Mouse (Mus musculus) heart, embryonic 12.5 days (tissue): Measurements from ENCODE around the gene Map2. TPM values are rescaled to one million over a fixed set of nuclear protein-coding genes. Genes with fewer than 3 reads are reported as not detected.

ENCODE experiments used
- ATAC-seq: fragments of 200-750 bp; cut with Nextera tagmentation; 2 replicates; pipeline ENCODE4 v1.8.0; 2017; ENCODE audit warnings: moderate TSS enrichment, moderate library complexity; ENCODE audit not compliant: insufficient number of reproducible peaks, low FRiP score
- H3K27ac ChIP-seq: fragments of 300-500 bp; sonication (generic); 2 replicates; pipeline ENCODE4 v1.5.1; 2016; ENCODE audit warnings: mild to moderate bottlenecking, moderate library complexity; ENCODE audit not compliant: poor library complexity, severe bottlenecking
- H3K27me3 ChIP-seq: fragments of 300-500 bp; sonication (generic); replicated peaks from 2 replicates; pipeline ENCODE4 v1.6.1; 2016; ENCODE audit warnings: mild to moderate bottlenecking, moderate library complexity
- H3K36me3 ChIP-seq: fragments of 300-500 bp; sonication (generic); 2 replicates; pipeline ENCODE4 v1.6.1; 2016; ENCODE audit warnings: mild to moderate bottlenecking, moderate library complexity
- H3K4me1 ChIP-seq: fragments of 300-500 bp; sonication (generic); replicated peaks from 2 replicates; pipeline ENCODE4 v1.6.1; 2016; ENCODE audit warnings: mild to moderate bottlenecking
- H3K4me2 ChIP-seq: fragments of 300-500 bp; sonication (generic); 2 replicates; pipeline ENCODE4 v1.6.1; 2016; ENCODE audit warnings: mild to moderate bottlenecking, moderate library complexity
- H3K4me3 ChIP-seq: fragments of 300-500 bp; sonication (generic); 2 replicates; pipeline ENCODE4 v1.5.1; 2016; ENCODE audit warnings: mild to moderate bottlenecking
- H3K9ac ChIP-seq: fragments of 300-500 bp; sonication (generic); 2 replicates; pipeline ENCODE4 v1.6.1; 2016; ENCODE audit warnings: mild to moderate bottlenecking, moderate library complexity
- H3K9me3 ChIP-seq: fragments of 300-500 bp; sonication (generic); replicated peaks from 2 replicates; pipeline ENCODE4 v1.6.1; 2016; ENCODE audit warnings: mild to moderate bottlenecking, moderate library complexity
- WGBS: fragments of 180-500 bp; shearing (Covaris S2); methylation state at CpG from one replicate; pipeline ENCODE4 v1.1.7; 2016; 5-methylcytosine and 5-hydroxymethylcytosine counted together
- polyA plus RNA-seq: library from polyadenylated mRNA; unstranded; fragments of >200 nt; fragmentation: Nextera tagmentation; extraction: Ambion mirVana; gene quantifications from 2 replicates; pipeline ENCODE4 v1.2.1, GENCODE M21; 2016

The Map2 gene
- polyA plus RNA-seq, 1 experiment from 2014 or later: 3.9 TPM

DNA sequence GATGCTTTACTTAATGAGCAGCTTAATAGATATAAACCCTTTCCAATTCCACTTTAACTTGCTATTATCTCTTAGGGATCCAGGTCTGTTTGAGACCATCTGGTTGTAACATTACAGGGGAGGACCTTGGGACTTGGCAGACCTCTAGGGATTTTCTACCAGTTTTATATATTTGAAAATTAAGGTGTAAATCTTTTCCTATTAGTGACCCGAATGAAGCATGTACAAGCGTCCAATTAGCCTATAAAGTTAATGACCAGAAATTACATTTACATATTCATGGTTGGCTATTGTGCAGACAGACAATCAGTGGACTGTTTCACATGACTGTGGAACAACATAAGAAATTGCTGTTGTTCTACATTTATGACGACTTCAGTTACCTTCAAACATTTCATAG, 88.1 kb downstream of the Map2 start:
- no peaks in the 10 kb centered on the region for H3K27me3 ChIP-seq
- no peaks in the 10 kb centered on the region for H3K36me3 ChIP-seq
- no peaks in the 10 kb centered on the region for H3K4me1 ChIP-seq
- no peak overlapping the region for H3K4me2 ChIP-seq
- no peak overlapping the region for H3K4me3 ChIP-seq
- no peak for ATAC-seq
- WGBS: 76% methylated on average over 3 of the region's 3 CpGs
- no peaks in the 10 kb centered on the region for H3K9me3 ChIP-seq
- no peak overlapping the region for H3K9ac ChIP-seq
- no peak overlapping the region for H3K27ac ChIP-seq

DNA sequence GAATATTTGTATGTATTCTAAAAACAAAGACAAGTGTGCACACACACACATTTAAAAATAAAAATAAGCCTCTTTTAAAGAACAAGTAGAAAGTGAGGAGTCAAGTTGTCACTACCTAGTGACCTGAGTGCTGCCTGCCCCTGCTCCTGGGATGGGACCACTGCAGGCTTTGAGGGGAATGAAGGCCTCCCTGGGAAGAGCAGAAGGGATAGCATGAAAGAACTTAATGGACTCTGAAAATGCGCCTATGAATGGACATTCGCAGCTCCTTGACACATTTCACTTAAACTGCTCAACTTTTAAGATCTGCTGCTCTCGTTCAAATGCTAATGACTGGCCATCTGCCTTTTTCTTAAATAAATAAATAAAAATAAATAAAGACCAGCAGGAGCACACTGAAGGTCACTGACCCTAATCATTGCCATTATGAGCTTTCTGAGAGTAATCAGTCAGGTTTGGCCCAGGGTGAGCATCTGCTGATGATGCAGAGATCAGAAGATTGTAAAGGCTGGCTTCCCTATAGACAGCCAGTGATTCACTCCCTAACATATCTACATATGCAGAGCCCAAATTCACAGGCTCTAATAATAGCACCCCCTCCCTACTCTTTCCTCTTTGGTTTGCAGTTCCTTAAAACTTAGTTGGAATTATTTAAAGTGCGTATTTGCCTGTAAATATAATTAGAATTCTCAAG, 91.3 kb downstream of the Map2 start:
- Histone ChIP-seq H3K9me3 (no peaks in the 10 kb centered on the region), H3K4me3 (no peak overlapping the region), H3K4me1 (no peaks in the 10 kb centered on the region), H3K27me3 (no peaks in the 10 kb centered on the region), H3K4me2 (no peak overlapping the region), H3K27ac (no peak overlapping the region), H3K36me3 (no peaks in the 10 kb centered on the region), H3K9ac (no peak overlapping the region)
- ATAC-seq: no peak
- WGBS: 55% methylated on average over 4 of the region's 4 CpGs

DNA sequence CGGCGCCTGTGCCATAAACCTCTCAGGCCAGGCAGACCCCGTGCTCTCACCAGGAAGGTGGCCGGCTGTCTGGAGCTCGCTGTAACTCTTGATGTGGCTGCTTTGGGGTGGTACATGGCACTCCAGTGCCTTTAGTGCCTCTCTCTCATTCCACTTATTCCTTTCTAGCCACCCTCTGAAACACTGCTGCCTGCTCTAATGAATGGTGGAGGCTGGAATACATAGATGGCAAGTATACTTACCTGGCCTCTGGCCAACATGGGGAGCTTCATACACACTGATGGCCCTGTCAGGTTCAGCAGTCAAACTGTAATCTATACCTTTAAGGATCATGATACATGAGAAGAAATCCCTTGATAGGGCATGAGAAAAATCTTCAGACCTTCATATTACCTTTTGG, 102.6 kb downstream of the Map2 start:
- H3K27ac ChIP-seq: no peak overlapping the region
- ATAC-seq: no peak
- no peaks in the 10 kb centered on the region for H3K36me3 ChIP-seq
- H3K9me3 ChIP-seq: no peaks in the 10 kb centered on the region
- 0 out of 2 replicates have a peak overlapping the region, but pooled peaks have one; percentile 12 for H3K4me3 ChIP-seq
- H3K27me3 ChIP-seq: no peaks in the 10 kb centered on the region
- WGBS: 71% methylated on average over 5 of the region's 5 CpGs
- H3K4me2 ChIP-seq: no peak overlapping the region
- H3K4me1 ChIP-seq: no peaks in the 10 kb centered on the region
- no peak overlapping the region for H3K9ac ChIP-seq

DNA sequence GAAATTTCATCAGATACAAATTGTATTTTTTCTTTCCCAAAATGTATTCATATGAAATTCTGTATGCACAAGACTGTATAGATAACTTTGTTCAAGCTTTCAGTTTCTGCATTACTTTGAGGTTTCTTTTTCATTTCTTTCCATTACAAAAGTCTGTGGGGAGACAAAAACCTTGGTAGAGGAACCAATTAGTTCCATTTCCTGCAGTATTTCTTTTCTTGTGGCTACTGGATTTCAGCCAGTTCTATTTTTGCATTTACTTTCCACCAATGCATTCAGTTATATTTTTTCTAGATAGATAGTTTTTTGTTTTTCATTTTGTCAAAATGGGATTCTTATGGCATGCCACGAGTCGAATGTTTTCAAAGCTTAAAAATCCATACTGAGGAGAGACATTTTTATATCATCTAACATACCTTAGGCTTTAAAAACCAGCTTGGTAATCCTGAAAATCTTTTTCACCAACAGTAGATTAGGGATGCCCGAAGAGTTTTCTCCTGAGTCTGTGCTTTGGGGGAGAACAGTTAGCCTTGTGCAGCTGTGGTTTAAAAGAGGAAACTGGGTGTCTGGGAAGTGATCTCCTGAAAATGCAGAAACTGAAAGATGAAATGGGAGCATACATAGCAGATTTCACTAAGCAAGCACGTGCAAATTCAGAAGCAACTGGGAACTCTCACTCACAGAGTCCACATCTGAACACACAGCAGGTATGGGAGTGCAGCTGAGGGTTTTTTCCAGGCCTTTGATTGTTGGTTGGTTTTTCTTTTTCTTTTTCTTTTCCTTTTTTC, 104.3 kb downstream of the Map2 start:
- Histone ChIP-seq H3K9me3 (no peaks in the 10 kb centered on the region), H3K9ac (no peak overlapping the region), H3K4me3 (no peak overlapping the region), H3K36me3 (no peaks in the 10 kb centered on the region), H3K27me3 (no peaks in the 10 kb centered on the region), H3K27ac (no peak overlapping the region), H3K4me2 (no peak overlapping the region), H3K4me1 (no peaks in the 10 kb centered on the region)
- WGBS: 61% methylated on average over 4 of the region's 4 CpGs
- ATAC-seq: no peak

DNA sequence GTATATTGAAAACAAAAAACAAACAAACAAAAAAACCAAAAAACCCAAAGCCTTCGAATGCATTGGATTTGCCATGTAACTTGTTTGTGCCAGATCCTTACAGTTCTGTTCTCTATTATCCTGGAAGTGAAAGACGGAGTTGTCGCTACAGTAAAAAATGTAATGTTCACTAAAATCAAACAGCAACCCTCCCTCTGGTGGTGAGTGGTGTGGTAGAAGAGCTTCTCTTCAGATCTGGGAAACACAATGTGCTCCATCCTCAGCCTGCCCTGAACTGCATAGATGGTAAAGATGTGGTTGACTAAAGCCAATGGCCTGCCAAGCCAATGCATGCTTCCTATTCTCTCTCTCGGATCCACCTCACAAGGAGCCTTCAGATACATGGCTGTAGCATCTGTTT, 105.1 kb downstream of the Map2 start:
- H3K4me2 ChIP-seq: no peak overlapping the region
- no peak overlapping the region for H3K9ac ChIP-seq
- 76% methylated on average over 4 of the region's 4 CpGs for WGBS
- ATAC-seq: no peak
- no peak overlapping the region for H3K27ac ChIP-seq
- no peaks in the 10 kb centered on the region for H3K36me3 ChIP-seq
- no peak overlapping the region for H3K4me3 ChIP-seq
- H3K9me3 ChIP-seq: no peaks in the 10 kb centered on the region
- no peaks in the 10 kb centered on the region for H3K4me1 ChIP-seq
- H3K27me3 ChIP-seq: no peaks in the 10 kb centered on the region

DNA sequence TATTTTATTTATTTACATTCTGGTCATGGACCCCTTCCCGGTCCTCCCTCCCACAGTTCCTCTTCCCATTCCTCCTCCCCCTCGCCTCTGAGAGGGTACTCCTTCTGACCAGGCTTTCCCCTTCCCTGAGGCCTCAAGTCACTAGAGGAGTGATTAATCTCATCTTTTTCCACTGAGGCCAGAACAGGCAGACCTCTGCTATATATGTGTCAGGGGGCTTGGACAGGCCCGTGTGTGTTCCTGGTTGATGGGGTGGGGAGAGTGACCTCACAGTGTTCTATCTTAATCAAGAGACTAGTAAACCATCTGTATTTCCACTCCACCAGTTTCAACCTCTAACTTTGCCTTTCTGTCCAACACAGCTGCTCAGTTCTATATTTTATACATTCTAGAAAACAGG, 107.4 kb downstream of the Map2 start:
- Histone ChIP-seq H3K36me3 (no peaks in the 10 kb centered on the region), H3K27me3 (no peaks in the 10 kb centered on the region), H3K4me3 (no peak overlapping the region), H3K9ac (no peak overlapping the region), H3K4me2 (no peak overlapping the region), H3K4me1 (no peaks in the 10 kb centered on the region), H3K27ac (no peak overlapping the region), H3K9me3 (no peaks in the 10 kb centered on the region)
- 57% methylated on average over 3 of the region's 3 CpGs for WGBS
- ATAC-seq: no peak

DNA sequence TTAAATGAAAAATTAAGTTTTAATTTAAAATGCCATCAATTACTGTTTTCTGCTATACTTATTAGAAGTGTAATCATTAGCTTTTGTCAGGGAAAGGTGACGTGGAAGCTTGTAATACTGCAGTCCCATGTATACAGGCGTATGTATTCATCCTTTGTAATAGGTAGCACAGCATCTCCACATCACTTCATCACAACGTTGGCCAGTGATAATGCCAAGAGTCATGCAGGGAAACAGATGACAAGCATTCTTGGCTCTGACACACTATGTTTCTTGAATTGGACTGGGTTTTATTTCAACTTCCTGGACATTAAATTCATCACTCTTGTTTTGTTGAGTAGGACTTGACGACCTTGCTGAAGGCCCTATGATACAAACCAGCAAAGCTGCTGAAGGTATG, 113.9 kb downstream of the Map2 start:
- Histone ChIP-seq H3K4me1 (no peaks in the 10 kb centered on the region), H3K27ac (no peak overlapping the region), H3K36me3 (no peaks in the 10 kb centered on the region), H3K4me2 (no peak overlapping the region), H3K9ac (no peak overlapping the region), H3K9me3 (no peaks in the 10 kb centered on the region), H3K4me3 (no peak overlapping the region), H3K27me3 (no peaks in the 10 kb centered on the region)
- WGBS: 70% methylated on average over 4 of the region's 4 CpGs
- ATAC-seq: no peak

DNA sequence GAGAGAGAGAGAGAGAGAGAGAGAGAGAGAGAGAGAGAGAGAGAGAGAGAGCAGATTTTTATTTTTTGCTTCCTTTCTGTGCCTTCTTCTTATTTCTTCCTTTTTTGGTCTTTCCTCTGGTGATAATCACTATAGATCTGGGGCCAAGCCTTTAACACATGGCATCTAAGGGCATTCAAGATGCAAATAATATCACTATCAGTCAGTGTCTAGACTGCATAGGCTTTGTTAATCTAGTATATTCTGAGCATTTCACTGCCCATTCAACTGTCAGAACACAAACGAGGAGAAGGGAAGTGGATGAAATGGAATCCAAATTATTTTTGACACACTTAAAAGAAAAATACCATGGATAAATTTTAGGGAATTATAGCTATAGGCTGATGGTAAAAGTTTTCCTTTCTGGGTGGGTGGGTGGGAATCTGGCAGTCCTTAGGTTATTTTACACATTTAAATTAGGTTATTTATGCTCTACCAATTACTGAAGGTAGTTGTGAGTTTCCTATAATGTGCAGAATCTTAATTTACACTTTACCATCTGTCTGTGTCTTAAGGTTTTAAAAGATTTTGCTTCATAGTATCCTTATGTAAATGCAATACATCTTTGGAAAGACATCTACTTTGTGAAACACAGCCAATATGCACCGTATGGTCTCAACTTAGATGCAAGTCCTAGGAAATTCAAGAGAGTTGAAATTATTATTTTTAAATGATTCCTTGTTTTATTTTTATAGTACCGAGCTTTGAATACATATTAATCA, 117.2 kb downstream of the Map2 start:
- H3K27ac ChIP-seq: no peak overlapping the region
- no peak overlapping the region for H3K4me3 ChIP-seq
- no peak for ATAC-seq
- no peaks in the 10 kb centered on the region for H3K9me3 ChIP-seq
- H3K9ac ChIP-seq: no peak overlapping the region
- H3K4me2 ChIP-seq: no peak overlapping the region
- H3K36me3 ChIP-seq: no peaks in the 10 kb centered on the region
- no peaks in the 10 kb centered on the region for H3K4me1 ChIP-seq
- WGBS: 67% methylated on average over 3 of the region's 3 CpGs
- no peaks in the 10 kb centered on the region for H3K27me3 ChIP-seq

DNA sequence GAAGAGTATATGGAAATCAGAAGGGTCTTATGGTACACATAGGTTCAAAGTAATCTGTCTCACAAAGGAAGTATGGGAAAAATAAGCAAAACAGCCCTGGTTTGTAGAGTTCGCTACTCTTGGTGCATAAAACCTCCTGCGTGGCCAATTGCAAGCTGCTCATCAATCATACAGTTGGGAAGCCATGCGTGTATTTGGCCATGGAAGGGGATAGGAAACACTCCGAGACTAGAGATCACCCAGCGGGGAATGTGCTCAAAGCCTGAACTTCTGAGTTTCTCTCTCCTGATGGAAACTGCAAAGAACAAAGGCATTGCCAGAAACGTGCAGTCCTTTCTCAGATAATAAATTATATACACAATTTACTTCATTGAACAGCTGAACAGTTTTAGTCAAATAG, 124.3 kb downstream of the Map2 start:
- Histone ChIP-seq H3K27me3 (no peaks in the 10 kb centered on the region), H3K9me3 (no peaks in the 10 kb centered on the region), H3K4me3 (no peak overlapping the region), H3K27ac (no peak overlapping the region), H3K9ac (no peak overlapping the region), H3K36me3 (no peaks in the 10 kb centered on the region), H3K4me2 (no peak overlapping the region), H3K4me1 (no peaks in the 10 kb centered on the region)
- 81% methylated on average over 6 of the region's 6 CpGs for WGBS
- ATAC-seq: no peak

DNA sequence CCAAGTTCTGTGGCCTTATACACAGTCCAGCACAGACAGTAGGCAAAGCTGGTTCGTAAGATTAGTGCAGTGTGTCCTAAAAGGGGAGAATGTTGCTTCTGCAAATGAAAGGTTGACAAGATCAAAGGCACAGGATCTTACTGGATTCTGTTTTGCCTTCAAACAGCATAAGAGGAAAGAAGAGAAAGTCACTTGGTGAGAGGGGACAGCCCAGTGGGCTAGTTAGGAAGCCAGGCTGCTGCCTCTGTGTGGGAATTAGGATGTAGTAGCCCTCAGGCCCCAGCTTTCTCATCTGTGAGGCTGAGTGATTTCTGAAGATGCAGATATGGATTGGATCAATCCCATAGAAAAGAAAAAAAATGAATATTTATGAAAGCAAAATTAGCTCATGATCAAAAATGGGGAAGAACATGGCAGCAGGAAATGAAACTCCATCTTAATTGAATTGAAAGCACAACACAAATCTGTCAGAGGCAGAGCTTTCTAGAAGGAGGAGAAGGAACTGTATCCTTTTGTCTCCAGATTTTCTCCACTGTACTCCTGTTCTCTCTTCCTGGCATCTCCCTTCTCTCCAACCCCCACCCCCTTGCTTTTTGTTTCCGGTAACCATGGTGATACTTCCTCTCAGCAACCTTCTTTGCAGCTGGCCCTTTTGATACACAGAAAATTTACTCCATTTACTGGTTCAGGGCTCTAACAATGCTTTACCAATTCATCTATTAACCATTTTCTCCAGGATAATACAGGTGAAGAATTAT, 145.5 kb downstream of the Map2 start:
- no peak for ATAC-seq
- H3K27ac ChIP-seq: no peak overlapping the region
- H3K36me3 ChIP-seq: no peaks in the 10 kb centered on the region
- no peak overlapping the region for H3K4me3 ChIP-seq
- no peaks in the 10 kb centered on the region for H3K9me3 ChIP-seq
- no peak overlapping the region for H3K4me2 ChIP-seq
- 77% methylated on average over 2 of the region's 2 CpGs for WGBS
- H3K4me1 ChIP-seq: no peaks in the 10 kb centered on the region
- no peak overlapping the region for H3K9ac ChIP-seq
- no peaks in the 10 kb centered on the region for H3K27me3 ChIP-seq

DNA sequence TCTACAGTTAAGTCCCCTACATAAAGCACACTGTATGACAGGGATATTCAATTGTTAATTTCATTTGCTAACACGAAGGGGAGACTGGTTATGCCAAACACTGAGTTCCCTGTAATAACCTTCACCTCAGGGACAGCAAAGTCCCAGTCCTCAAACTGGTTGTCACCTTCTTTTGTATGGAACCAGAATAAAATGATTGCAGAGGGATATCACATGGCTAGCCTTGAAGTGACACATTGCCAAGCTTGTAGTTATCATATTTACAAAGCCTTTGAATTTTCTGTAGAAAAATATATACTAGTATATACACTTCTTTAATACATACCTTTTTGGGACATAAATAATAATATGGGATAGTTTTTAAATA, 146.0 kb downstream of the Map2 start:
- Histone ChIP-seq H3K4me1 (no peaks in the 10 kb centered on the region), H3K9ac (no peak overlapping the region), H3K27me3 (no peaks in the 10 kb centered on the region), H3K4me3 (no peak overlapping the region), H3K4me2 (no peak overlapping the region), H3K36me3 (no peaks in the 10 kb centered on the region), H3K9me3 (no peaks in the 10 kb centered on the region), H3K27ac (no peak overlapping the region)
- no peak for ATAC-seq
- WGBS: 47% methylated on average over 1 of the region's 1 CpGs
